Mouse (Mus musculus) heart, adult 2 months (tissue): ENCODE results near the gene Ikzf3.

Experiments used
- CTCF ChIP-seq: fragments of 200-600 bp; IDR thresholded peaks from 2 replicates; pipeline ENCODE4 v1.8.1; 2022; ENCODE audit warnings: antibody characterized with exemption, mild to moderate bottlenecking, moderate library complexity
- EP300 ChIP-seq: fragments of 200-500 bp; IDR thresholded peaks from 2 replicates; pipeline ENCODE4 v1.6.1; 2011; ENCODE audit warnings: low read depth, low read length, control low read depth; ENCODE audit not compliant: insufficient read depth
- POLR2A ChIP-seq: fragments of 200-500 bp; IDR thresholded peaks from 2 replicates; pipeline ENCODE4 v1.6.1; 2011; ENCODE audit warnings: mild to moderate bottlenecking, low read depth, low read length, control low read depth; ENCODE audit not compliant: insufficient read depth

DNA sequence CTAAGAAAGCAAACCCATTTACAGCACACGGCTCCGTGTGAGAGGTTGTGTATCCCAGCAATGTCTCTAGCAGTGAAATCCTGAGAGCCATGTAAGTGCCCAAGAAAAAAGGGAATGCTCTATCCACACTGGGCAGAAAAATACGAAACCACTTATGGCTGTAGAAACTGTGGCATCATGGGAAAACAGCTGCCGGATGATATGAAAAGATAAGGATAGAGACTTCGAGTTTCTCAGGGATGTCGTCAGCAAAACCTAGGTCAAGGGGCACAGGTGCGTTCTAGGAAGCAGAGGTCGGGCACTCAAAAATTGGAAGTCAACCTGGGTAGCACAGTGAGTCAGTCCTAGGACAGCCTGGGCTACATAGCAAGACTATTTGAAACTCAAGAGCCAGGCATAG is 43.5 kb upstream of the Ikzf3 start:
- TF ChIP-seq CTCF (no peak), POLR2A (no peak), EP300 (no peak)
